Mouse (Mus musculus) Patski (cell line): ENCODE measurements at regions not wholly inside any gene's neighbourhood (a gene's known extent, or its start where the extent isn't known, plus 50 kb on each side); places are given as distances from the start of the nearest gene placed in this dataset.
A peak's percentile ranks its signal among the peaks of the same experiment; 100 is the strongest.

Source experiments
- ATAC-seq: fragments of 100-300 bp; one replicate; pipeline ENCODE4 v1.8.0; 2021
- CTCF ChIA-PET: fragments of 350-600 bp; sonication (Branson Sonifier 250); formaldehyde crosslinking; loops from one replicate; lab custom pipeline; 2022; ENCODE audit warnings: inconsistent platforms; lab: Charles Lee
- POLR2A ChIA-PET: fragments of 350-600 bp; sonication (Branson Sonifier 250); formaldehyde crosslinking; loops from one replicate; lab custom pipeline; 2022; ENCODE audit warnings: antibody characterized with exemption, inconsistent platforms; lab: Charles Lee
- DNase-seq: peaks from one replicate; pipeline ENCODE4 v3.0.0-alpha.2; 2011; ENCODE audit warnings: low read depth, low spot score
- H3K27me3 ChIP-seq: fragments of 371-371 bp; one replicate; pipeline ENCODE4 v1.5.1; 2021
- CTCF ChIP-seq: fragments of 100-300 bp; IDR thresholded peaks from one replicate; pipeline ENCODE4 v1.5.1; 2021
- in situ Hi-C: fragments of 300-500 bp; cut with MboI; formaldehyde crosslinking; loops from 3 replicates; pipeline ENCODE4 v1.11.1; 2018; ENCODE audit warnings: low pct_unique_long_range_greater_than_20kb, mixed read lengths

GRCm38 (mm10) chr14:114656636-114657035, 435.4 kb upstream of the Gpc5 start:
- CTCF ChIA-PET, result no interaction called here
- no peak for DNase-seq
- POLR2A ChIA-PET, result no interaction called here
- ATAC-seq, result no peak
- no peak for TF ChIP-seq CTCF
- in situ Hi-C loops, result no loop called here
- H3K27me3 ChIP-seq, result no peaks in the 10 kb centered on the region

DNA sequence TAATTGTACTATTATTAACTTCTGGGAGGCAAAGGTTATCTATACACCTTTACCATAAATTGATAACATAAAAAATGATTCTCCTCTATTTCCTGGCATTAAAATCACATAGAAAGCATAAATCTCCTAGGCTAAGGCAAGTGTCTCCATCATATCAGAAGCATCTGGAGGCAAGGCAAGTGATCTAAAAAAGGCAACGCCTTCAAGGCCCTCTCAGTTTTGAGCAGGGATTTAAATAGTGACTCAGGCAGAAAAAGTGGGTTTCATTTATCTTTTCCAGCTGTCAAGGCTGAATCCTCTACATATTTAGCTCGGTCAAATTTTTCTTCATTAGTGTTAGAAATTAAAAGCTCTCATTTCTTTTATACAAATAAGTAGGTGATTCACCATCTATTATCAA, 430.0 kb upstream of the Gpc5 start:
- no peak for DNase-seq

GRCm38 (mm10) chr14:114685133-114685532, 406.9 kb upstream of the Gpc5 start:
- in situ Hi-C loops, result no loop called here
- H3K27me3 ChIP-seq, result no peaks in the 10 kb centered on the region
- DNase-seq, result no peak
- ChIA-PET CTCF (no interaction called here), POLR2A (no interaction called here)
- TF ChIP-seq CTCF, result peak; percentile 20
- ATAC-seq, result no peak

More for the DNA sequence above, 430.0 kb upstream of the Gpc5 start:
- CTCF ChIA-PET, result no interaction called here
- POLR2A ChIA-PET, result no interaction called here
- no peak for TF ChIP-seq CTCF
- in situ Hi-C loops, result no loop called here
- ATAC-seq, result no peak
- no peaks in the 10 kb centered on the region for H3K27me3 ChIP-seq

DNA sequence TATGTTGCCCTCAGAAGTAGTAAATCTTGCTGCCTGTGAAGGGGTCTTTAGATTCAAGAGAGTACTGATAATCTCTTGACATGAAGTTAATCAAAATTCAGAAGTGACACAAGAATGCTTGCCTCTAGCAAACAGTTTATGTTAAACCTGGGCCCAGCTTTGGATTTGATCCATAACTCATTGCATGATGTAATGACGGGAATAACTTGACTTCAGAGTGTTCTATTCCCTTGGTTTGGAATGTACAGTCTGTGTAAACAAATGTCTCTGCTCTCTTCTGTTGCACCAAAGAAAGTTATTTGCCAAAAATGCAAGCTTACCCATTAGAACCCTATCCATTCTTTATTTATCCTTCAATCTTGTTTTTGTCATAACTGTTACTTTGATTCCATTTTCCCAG, 397.1 kb upstream of the Gpc5 start:
- no peak for TF ChIP-seq CTCF
- in situ Hi-C loops, result no loop called here
- DNase-seq (no peak), ATAC-seq (no peak)
- ChIA-PET POLR2A (no interaction called here), CTCF (interaction anchor here (0.6 kb wide), 1 partner anchor 312 kb away, joined by 3 read pairs; no protein-coding TSS in a partner anchor)
- H3K27me3 ChIP-seq, result no peaks in the 10 kb centered on the region

GRCm38 (mm10) chr14:114697543-114697942, 394.5 kb upstream of the Gpc5 start:
- ATAC-seq (peak; percentile 54), DNase-seq (no peak)
- ChIA-PET CTCF (no interaction called here), POLR2A (no interaction called here)
- in situ Hi-C loops, result no loop called here
- H3K27me3 ChIP-seq, result no peaks in the 10 kb centered on the region
- no peak for TF ChIP-seq CTCF

DNA sequence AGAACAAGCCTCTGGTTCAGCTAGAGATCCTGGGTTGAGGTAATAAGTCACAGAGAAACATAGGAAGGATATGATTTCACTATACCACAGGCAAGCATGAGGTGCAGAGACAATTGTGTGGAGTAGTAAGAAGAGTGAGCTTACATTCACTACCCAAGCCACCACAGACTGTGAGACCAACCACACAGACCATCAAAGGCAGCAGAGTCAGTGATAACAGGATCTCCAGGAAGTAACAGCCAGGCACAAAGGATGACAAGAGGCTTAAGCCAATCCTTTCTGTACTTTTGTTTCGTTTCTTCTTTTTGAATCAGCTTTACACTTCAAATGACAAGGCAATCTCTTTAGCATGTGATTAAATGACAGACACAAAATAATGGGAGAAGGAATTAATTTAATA, 368.9 kb upstream of the Gpc5 start:
- ATAC-seq (no peak), DNase-seq (no peak)
- in situ Hi-C loops, result no loop called here
- no peak for TF ChIP-seq CTCF
- H3K27me3 ChIP-seq, result no peaks in the 10 kb centered on the region
- ChIA-PET CTCF (no interaction called here), POLR2A (no interaction called here)

- ChIA-PET POLR2A (no interaction called here), CTCF (no interaction called here)
- TF ChIP-seq CTCF, result no peak
- DNase-seq (no peak), ATAC-seq (no peak)
- in situ Hi-C loops, result no loop called here
- H3K27me3 ChIP-seq, result peaks cover 4% of the 10 kb centered on the region
Observed at GRCm38 (mm10) chr14:114767323-114767722, 324.7 kb upstream of the Gpc5 start.

DNA sequence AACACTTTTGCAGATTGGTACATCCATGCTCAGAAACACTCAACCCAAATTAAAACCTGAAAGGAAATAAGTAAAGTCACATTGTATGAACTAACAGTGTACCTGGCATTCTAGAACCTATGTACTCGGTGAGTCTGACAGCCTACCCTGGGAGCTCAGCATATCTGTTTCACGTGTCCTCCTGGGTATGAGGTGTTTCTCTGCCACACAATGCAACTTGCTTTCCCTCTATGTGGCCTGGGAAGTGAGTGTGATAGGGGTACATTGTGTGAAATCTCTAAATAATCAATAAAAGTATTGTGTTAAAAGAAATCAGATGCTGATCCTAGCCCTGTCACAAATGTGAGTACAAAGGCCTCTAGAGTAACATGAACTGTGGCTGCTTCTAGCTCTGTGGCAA, 315.3 kb upstream of the Gpc5 start:
- DNase-seq (no peak), ATAC-seq (no peak)
- CTCF ChIA-PET, result interaction anchor here (1.0 kb wide), 1 partner anchor 14 kb away, joined by 4 read pairs; no protein-coding TSS in a partner anchor
- in situ Hi-C loops, result no loop called here
- no peak for TF ChIP-seq CTCF
- H3K27me3 ChIP-seq, result no peaks in the 10 kb centered on the region
- POLR2A ChIA-PET, result no interaction called here

- CTCF ChIA-PET, result interaction anchor here (2.0 kb wide), 1 partner anchor 9 kb away, joined by 6 read pairs; no protein-coding TSS in a partner anchor
- no peak for DNase-seq
Observed at GRCm38 (mm10) chr14:114781821-114782220, 310.2 kb upstream of the Gpc5 start.

GRCm38 (mm10) chr14:114790946-114791830, 300.8 kb upstream of the Gpc5 start:
- ATAC-seq (no peak), DNase-seq (no peak)
- no peaks in the 10 kb centered on the region for H3K27me3 ChIP-seq
- TF ChIP-seq CTCF, result peak; percentile 89
- POLR2A ChIA-PET, result no interaction called here
- in situ Hi-C loops, result no loop called here
- CTCF ChIA-PET, result interaction anchor here (0.7 to 1.1 kb wide), 4 partner anchors 10 to 42 kb away, joined by 3 to 6 read pairs (median 4); no protein-coding TSS in a partner anchor

More at GRCm38 (mm10) chr14:114781821-114782220, 310.2 kb upstream of the Gpc5 start:
- in situ Hi-C loops, result no loop called here
- no peak for TF ChIP-seq CTCF
- ATAC-seq, result no peak
- POLR2A ChIA-PET, result no interaction called here
- H3K27me3 ChIP-seq, result no peaks in the 10 kb centered on the region

DNA sequence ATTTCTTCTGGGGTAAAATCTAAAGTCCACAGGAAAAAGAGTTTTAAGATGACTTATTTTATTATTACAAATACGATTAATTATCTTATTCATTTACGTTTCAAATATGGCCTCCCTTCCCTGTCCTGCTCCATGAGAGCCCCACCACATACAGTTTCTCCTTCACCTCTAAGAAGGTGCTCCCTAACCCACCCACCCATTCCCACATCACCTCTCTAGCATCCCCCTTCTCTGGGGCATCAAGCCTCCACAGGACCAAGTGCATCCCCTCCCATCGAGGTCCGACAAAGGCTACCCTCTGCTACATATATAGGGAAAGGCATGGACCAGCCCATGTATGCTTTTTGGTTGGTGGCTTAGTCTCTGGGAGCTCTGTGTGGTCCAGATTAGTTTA, 300.2 kb upstream of the Gpc5 start:
- ATAC-seq (no peak), DNase-seq (no peak)
- H3K27me3 ChIP-seq, result no peaks in the 10 kb centered on the region
- in situ Hi-C loops, result no loop called here
- ChIA-PET CTCF (no interaction called here), POLR2A (no interaction called here)
- no peak for TF ChIP-seq CTCF
